Mouse (Mus musculus) cerebellum, adult 11 months (tissue): Measurements from ENCODE around the gene Mindy4.

Source experiments
- DNase-seq: peaks from one replicate; pipeline ENCODE4 v3.0.0; 2022

Mindy4 gene

DNA sequence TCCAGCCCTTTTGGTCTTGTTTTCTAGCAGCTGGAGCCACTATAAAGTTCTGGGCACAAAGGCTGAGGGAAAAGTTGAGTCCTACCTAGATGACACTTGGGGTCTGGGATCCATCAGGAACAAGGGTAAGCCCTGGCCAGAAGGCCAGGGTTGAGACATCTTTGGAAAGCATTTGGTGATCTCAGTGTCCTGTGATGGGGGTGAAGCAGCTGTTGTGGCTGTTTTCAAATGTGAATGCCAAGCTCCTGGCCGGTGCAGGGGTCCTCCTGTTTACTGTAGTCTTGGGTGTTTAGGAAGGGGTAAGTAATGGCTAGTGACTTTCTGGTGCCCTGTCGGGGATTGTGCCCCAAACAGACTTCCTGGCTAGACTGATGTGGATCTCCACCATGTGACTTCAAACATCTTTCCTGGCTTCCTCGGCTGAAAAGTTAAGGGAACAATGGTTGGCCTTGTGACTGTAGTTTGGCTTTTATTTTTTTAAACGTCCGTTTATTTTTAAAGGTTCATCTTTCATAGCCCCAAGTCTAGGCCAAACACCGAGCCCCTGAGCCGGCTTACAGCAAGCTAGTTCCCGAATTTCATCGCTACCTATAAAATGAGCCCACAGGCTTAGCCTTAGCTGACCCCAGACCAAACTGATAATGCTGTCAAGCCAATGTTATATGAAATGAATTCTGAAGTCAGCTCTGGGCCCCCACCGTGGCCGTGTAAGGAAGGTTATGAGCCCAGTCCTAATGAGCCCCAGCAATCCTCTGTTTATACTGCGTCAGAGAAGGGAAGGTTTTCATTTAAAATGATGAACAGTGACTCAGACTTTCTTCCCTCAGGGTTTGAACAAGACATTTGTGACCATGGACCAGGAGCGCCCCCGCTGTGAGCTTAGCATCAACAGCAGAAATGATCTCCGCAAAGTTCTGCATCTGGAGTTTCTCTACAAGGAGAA is 7.5 kb downstream of the Mindy4 start:
- DNase-seq = no peak

DNA sequence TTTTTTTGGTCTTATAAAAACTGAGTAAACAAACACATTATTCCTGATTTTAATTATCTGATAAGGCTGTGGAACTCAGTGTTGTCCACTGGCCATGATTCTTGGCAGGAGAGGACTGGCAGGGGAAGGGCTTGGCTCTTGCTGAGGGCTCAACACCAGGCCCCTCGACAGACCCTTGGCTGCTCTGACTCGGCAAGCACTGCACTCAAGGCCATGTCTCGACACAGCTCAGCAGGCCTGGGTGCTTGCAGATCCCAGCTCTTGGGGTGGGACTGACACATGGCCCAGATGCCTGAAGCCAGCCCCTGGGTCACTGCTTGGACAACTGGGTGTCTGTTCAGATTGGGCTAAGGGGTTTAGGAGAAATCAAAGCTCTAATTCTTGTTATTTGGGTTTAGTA is 11.4 kb downstream of the Mindy4 start:
- no peak for DNase-seq

DNA sequence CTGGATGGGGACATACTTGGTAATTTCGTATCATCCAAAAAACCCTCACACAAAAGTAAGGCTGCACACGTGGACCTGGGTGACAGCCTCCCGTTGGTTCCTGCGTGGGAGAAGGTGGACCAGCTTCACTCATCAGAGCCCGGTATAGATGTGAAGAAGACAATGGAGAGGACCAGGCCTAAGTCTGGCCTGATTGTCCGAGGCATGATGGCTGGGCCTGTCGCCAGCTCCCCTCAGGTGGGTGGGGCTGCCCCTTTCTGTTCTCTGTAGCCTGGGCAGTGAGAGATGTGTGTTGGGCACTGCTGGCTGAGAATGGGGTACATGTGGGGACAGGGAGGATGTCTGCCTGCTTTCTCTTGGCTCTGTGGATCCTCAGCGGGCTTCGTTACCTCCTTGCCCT is 15.0 kb downstream of the Mindy4 start:
- DNase-seq = no peak

DNA sequence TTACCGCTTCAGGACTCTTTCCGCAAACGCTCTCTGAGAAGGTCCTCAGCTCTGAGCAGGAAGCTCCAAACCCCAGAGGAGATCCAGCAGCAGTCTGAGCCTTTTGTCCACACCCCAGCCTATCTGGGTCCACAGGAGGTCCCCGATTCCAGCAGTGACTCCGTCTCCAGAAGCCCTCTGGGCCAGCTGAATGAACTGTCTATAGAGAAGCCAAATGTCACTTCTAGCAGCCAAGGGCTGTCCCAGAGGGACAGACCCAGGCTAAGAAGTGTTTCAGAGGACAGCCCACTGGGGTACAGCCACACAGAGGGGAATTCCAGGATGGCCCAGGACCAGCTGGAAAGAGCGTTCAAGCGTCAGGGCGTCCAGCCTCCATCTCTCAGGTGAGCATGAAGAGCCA is 20.8 kb downstream of the Mindy4 start:
- DNase-seq = no peak

DNA sequence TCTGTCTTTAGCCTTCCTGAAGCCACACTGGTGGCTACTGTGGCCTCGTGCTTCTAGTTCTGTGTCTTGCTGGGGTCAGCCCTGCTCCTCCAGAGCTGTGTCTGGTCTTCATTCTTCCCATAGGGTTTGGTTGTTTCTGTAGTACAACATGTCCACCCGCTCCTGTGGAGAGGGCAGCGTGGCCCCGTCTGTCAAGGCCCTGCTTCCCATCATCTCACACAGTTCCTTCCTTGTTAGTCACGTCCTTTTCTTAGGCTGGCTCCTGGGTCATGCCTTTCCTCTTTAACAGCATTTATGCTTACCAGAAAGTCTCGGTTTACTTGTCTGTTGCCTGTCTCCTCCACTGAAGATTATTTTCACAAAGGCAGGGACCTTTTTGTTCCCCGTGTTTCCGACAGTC is 26.9 kb downstream of the Mindy4 start:
- DNase-seq = no peak

DNA sequence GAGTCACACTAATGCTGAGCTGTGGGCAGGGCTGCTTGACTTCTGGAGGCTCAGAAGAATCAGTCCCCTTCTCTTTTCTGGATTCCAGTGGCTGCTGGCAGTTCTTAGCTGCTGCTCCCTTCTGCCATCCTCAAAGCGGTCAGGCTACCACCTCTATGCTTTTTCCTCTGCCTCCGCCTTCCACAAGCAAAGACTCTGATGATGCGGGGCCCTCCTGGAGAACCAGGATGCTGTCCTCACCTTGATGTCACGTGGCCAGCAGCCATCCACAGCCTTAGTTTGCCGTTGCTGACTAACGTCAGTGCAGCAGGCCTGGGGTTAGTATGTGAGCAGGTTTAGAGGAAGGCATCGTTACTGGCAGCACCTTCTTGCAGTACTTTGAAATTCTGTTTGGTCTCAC is 28.9 kb downstream of the Mindy4 start:
- DNase-seq = no peak

DNA sequence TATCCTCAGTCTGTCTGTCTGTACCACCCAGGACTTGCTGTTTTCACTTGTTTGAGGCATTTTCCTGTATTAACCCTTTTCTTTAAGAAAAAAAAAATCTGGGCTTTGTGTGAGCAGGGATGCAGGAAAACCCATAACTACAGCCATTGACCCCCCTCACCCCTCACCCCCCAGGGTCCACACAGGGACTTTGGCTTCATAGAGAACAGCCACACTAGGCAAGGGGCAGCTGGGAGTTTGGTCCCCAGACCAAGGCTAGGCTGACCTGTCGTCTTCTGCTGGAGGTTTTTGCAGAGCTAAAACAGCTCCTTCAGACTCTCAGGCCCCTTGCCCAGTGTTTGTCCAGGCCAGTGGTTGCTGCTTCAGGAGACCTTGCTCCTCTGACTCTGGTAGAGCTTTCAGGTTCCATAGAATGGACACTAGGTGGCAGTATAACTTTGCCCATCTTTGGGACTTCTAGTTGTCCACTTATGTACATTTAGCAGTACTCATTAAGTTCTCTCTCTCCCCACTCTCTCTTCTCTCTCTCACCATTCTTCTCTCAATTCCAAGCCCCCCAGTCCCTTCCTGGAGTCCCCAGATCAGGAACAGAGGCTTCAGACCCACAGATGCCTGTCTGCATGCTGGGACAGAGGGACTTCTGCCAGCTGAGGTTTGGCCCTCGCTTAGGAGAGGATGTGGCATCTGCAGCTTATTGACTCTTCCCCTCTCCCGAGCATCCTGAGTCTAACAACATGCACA is 29.5 kb downstream of the Mindy4 start:
- peak; percentile 25 for DNase-seq

DNA sequence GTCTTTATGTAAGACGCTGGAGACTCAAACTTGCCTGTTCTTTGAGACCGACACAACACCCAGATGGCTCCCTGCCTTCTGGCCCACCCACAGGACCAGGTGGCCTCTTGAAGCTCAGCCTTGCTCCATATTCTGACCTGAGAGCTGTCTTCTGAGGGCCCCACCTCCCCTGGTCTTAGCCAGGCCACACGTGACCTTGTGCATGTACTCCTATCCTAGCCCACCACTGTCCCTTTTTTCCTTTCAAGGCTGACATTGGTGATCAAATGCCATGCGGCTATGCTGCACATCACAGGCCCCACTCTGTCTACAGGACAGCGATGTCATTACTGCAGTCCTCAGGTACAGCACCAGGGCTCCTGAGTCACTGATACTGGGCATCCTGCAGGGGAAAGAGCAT is 30.1 kb downstream of the Mindy4 start:
- no peak for DNase-seq

DNA sequence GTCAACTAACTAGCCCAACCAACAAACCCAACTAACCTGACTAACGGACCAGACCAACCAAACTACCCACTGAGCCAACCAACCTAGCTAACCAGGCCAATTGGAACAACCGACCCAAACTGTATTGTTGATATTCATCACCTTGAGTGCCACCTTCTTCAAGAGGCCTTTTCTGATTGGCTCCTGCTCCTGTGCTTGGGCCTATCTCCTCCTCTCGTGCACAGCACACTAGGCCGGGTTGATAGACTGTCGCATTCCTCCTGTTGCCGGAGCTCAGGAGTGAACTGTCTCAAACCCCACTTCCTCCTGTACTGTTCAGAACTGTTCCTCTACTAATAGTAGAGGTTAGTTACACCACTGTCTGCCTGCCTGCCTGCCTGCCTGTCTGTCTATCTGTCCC is 31.5 kb downstream of the Mindy4 start:
- no peak for DNase-seq

DNA sequence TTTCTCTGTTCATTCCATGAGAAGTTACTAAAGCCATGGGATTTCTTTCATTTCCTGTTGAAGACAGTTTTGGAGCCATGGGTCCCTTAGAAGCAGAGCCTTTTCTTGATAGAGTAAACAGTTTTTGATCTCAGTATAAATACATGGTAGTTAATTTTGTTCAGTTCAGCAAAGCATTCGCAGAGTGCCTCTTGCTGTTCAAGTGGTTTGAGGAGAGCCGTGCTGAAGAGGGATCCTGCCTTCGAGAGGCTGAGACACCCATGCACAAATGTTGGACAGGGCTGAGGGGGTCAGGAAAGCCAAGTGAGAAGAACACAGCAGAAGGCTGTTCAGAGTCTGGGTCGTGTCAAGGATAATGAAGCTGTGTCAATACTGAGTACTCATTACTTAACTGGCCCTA is 32.5 kb downstream of the Mindy4 start:
- DNase-seq = no peak

DNA sequence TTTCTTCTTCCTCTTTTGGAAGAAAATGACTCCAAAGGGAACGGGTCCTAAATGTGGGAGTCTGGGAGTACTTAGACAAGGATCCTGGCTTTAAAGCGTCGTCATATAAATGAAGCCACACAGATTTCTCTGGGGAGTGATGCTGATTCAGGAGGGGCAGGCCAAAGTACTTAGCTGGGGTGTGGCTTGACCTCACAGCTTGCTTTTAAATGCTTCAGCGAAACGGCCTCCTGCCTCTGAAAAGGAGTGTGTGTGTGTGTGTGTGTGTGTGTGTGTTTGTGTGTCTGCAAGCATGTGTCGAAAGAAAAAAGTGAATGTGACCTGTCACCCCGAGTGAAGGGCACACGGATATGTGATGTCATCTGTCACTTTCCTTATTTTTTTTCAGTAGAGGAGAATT is 36.7 kb downstream of the Mindy4 start:
- no peak for DNase-seq

DNA sequence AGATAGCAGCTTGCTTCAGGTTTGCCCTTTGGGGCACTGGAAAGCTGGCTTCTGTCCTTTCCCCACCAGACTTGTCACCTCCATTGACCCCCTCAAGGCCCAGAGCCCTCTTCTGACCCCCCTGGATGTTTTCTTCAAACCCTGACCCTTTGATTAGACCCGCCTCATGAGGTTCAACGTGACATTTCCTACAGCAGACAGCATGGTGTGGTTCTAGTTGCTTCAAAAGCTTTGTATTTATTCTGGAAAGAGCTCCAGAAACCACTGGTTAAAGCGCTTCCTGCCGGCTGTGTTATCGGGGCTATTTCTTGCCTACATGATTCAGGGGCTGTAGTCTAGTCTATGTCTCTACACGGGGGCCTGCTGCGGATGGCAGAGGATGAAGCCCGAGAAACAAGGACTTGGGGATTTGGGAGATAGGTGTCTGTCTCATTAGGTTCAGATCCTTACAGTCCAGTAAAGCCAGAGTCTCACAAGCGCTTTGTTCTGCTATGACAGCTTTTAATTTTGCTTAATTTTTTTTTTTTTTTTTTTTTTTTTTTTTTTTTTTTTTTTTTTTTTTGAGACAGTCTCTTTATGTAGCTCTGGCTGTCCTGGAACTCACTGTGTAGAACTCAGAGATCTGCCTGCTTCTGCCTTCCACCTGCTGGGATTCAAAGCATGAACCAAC is 37.5 kb downstream of the Mindy4 start:
- no peak for DNase-seq

DNA sequence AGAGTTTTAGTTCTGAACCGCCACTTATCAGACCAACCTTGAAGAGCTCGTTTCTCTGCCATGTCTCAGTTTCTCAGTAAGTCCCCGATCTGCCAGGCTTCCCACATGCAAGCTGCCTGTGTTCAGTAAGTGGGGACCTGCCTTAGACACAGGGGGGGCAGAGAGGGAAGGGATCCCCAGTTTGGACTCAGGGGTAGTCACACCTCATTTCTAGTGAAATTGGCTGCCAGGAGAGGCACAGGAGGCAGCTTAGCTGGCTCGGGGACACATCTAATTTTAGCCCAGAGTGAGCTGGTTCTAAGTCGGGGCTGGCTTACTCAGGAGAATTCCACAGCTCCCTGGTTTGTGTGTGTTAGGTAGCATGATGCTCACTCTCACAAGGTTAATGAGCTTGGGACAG is 38.3 kb downstream of the Mindy4 start:
- no peak for DNase-seq

DNA sequence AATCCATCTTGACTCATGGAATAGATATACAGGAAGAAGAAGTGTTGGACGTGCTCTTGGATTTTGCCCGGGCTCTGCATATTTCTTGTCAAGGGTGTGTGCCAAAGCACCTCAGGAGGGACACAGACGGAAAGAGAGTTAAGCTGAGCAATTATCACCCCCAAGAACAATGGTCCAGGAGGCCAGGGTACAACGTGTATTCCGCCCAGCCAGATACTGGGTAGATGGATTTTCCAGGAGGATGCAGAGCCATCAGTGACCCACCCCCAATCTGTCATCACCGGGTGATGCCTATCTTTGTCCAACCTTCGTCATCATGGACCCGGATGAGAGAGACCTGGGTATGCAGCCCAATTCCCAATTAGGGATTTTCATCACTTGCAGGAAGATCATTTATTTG is 42.5 kb downstream of the Mindy4 start:
- no peak for DNase-seq

DNA sequence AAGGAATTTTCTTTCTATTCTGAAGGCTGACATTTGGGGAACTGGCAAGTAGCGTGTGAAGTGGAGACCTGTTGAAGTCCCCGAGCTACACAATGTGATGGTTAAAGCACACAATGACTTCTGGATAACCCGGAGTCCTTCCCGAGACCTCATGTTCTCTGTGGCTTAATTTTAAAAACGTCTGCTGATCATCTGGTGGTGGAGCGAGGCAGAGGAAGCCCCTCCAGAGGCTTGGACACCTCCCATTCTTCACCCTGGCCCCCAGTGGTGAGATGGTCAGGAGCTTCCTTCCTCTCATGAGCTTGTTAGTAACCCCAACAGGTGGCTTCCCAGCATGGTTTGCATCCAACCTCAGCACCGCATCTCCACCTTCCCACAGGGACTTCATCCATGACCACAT is 43.3 kb downstream of the Mindy4 start:
- DNase-seq = no peak

DNA sequence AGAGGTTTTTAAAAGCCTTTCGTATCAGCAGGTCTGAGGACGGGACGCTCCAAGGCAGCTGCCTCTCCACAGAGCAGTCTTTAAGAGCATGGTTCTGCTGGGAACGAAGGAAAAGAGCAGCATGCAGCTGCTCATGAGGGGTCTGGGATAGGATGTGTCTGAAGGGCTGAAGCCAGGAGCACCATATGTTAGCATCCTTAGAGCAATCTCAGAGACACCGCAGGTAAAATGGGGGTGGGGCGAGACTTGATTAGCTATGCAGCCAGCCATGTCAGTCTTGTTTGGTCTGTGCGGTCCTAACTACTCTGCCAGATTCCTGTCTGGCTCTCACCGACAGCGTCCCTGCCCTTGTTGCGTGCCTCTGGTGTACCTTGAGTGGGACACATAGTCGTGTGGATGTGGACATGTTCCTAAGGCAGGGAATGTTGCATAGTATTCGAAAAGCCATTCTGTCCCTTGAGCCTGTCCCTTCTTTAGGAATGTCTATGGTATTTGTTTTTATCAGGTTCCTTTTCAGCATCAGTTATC is 43.8 kb downstream of the Mindy4 start:
- no peak for DNase-seq

DNA sequence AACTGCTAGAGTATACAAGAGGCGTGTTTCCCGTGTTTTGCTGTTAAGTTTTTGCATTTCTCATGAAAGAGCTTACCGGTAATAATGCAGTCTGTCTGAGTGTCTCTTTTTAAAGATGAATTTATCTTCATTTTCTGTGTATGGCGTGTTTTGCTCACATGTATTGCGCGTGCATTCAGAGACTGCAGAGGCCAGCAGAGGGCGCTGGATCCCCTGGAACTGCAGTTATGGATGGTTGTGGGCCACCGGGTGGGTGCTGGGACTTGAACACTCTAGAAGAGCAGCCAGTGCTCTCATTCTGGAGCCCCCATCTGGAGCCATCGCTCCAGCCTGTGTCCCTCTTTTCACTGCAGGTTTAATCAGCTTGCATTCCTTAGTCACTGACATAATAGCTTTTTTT is 46.1 kb downstream of the Mindy4 start:
- DNase-seq = no peak

DNA sequence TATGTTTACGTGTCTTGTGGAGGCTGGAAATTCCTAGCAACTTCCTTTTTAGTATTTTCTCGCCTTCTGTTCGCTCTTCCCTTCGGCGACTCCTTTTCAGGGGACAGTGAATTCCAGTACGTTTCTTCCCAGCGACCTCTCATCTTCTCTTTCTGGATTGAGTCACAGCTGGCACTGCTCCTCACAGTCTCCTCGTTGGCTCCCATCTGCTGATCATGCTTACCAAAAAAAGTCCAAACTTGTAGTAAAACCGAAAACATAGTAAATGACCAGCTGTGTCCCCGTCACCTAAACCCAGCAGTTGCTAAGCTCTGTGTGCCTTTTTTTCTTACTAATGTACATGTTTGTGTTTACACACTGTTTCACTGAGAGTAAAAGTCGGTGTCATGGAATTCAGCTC is 47.6 kb downstream of the Mindy4 start:
- no peak for DNase-seq

DNA sequence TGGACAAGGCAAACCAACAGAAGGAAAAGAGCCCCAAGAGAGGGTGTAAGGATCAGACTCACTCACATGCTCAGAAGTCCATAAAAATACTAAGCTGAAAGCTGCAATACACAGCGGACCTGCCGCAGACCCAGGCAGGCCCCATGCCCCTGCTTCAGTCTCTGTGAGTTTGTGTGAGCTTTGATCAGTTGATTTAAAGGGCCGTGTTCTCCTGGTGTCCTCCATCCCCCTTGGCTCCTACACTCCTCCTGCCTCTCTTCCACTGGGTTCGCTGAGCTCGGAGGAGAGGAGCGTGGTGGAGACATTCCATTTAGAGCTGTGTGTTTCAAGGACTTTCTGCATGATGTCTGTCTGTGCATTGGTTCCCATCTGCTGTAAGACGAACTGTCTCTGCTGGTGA is 48.4 kb downstream of the Mindy4 start:
- DNase-seq = no peak

DNA sequence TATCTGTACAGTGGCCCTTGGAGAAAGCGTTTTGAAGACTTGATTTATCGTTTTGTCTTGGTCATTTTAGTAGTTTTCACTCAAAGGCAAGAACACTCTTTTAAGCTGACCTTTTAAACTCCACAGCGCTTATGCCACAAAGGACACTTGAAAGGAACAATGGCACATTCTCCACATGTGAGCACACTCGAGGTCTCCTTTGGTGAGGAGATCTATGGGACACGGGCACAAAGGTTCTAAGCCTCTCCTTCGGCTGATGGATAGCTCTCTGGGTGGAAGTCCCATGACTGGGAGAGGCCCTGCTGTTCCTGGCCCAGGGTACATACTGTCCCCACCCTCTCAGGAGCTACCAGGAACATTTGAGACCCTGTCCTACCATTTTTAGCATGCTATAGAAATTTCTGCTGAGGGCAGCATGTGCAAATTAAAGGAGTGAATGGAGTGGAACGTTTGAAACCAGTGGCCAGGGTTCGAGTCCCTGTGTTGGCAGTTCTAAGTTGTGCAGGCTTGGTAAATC is 49.6 kb downstream of the Mindy4 start:
- DNase-seq = no peak

DNA sequence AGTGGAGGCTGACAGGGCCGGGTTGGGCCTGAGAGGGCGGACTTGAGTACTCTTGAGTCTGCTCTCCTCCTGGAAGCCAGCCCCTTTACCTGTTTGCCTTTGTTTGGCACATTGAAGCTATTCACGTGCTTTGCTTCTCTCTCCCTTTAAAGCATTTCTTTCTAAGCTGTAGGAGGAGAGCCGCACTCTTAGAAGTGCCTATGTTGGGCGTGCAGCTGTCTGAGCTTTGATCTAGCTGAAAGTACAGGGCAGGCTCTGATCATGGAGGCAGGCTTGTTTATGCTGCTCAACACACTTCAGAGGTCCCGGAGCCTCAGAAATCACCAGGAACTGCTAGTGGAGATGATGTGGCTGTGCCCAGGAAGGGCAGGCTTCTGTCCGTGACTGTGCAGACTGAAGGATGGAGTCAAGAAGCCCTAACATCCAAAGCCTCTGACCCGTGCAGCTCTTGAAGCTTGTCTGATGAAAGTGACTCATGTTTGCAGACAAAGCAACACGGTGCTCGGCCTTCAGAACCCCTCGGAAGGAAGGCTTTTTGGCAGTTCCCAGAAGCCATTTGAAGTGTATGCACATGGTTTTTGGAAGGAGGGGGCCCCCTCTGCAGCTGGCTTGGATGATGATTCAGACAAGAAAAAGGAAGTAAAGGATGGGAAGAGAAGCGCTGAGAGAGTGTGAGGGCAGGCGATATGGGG is 53.5 kb downstream of the Mindy4 start:
- no peak for DNase-seq

DNA sequence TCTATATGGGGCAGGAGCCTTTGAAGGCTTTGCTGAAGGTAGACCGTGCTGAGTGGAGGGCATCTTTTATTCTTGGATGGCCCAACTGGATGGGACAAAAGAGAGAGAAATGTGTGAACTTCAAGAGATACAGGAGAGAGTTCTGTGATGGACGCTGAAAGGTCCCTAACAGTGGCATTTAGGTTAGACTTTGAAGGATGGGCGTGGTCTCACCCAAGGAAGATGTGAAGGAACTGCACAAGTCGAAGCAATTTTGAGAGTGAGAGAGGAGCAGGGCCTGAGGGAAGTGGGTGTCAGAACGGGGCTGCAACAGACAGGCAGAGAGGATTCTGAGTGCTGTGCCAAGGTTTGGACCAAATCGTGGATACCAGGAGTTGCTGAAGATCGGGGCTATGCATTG is 54.1 kb downstream of the Mindy4 start:
- no peak for DNase-seq
